Mouse (Mus musculus): Measurements from ENCODE around the gene Rab10.

Rab10 gene

DNA sequence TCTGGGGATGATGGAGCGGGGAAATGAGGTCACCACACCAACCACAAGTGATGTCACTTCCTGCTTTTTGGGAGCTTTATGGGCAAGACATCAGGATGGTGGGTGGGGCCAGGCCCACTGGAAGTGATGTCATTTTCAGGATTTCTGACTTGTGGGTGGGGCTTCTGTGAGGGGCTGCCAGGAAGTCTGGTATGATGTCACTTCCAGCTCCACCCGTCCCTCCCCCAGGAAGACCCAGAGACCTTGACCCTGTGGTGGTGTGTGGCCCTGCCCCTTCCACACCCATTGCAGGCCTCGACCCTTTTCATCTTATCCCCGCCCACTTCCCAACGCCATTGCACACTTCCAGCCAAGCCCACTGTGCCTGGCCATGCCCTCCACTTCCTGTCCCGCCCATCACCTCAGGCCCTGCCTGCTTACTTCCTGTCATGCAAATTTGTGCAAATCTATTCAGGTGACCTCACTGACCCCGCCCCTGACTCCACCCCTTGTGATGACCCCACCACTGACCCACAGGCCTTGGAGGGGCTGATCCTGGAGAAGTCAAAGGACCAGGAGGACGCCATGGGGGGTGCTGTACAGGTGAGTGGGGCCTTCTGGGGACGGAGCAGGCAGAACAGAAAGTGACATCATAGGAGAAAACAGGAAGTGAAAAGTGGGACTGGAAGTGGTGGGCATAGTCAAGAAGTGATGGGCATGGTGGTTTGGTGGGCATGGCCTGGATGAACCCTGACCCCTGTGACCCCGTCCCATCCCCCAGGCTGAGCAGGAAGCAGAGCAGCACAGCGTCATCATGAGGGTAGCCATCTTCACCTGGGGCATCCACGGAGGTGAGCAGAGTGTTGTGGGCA is 72.7 kb downstream of the Rab10 start:
- peak in 1 of 2 experiments; percentile 48 for DNase-seq (ENCODE audit: low spot score in 2 of 2)

DNA sequence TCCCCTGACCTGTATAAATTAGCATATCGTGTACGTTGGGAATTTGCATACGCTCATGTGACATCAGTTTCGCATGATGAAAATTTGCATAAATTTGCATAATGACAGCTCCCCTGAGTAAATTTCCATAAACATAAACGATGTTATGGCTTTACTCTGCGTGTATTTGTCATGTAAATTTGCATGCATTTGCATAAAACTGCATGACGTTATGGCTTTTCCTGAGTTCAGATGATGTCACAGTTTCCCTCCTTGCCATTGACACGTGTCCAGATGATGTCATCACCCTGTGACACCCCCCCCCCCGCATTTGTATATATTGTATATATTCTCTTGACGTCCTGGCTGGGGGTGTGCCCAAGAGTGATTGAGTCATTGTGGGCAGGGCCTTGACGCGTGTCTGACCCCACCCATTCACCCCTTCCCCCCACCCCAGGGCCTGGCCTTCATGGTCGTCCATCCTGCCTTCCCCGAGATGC is 73.6 kb downstream of the Rab10 start:
- peak in 1 of 2 experiments; percentile 23 for DNase-seq (ENCODE audit: low spot score in 2 of 2)

DNA sequence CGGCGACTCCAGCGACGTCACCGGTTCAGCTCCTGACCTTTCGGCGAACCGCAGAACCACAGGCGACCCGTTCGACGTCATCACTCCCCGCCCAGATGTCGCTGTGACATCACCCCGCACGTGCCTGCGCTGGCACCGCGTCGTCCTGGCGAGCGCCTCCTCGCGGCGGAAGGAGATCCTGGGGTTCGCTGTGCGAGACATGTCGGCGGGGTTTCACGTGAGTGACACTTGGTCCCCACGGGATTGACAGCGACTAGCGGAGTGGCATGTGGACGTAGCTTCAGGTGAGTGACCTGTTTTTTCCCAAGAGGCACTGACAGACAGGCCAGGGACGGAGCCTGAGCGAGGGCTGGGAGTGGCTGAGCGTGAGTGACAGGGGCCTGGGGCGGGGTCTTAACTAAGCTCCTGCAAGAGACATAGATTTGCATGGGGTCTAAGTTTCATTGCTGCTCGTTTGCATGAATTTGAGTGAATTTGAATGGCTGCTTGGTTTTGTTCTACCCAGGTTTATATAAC is 74.1 kb downstream of the Rab10 start:
- peak; percentile 95 to 96 for DNase-seq (ENCODE audit: low spot score in 2 of 2)

DNA sequence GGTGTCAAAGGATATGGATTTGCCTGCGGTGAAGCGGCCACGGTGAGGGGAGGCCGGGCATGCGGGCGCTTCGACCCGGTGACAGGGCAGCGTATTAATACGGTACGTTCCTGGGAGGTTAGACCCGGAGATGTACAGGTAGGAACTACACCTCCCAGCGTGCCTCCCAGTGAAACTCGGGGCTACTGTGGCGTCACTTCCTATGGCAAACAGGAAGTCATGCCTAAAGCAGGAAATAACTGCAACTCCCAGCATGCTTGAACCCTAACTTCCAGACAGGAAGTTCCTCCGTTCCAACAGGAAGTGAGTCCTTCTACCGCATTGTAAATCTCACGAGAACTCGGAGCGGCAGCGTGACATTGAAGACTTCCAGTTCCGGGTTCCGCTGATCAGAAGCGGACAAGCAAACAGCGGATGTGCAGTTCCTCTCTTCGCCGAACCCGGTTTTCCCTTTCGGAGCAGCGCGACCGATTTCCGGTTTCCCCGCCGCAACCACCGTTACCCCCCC is 74.6 kb downstream of the Rab10 start:
- peak; percentile 70 to 87 for DNase-seq (ENCODE audit: low spot score in 2 of 2)

DNA sequence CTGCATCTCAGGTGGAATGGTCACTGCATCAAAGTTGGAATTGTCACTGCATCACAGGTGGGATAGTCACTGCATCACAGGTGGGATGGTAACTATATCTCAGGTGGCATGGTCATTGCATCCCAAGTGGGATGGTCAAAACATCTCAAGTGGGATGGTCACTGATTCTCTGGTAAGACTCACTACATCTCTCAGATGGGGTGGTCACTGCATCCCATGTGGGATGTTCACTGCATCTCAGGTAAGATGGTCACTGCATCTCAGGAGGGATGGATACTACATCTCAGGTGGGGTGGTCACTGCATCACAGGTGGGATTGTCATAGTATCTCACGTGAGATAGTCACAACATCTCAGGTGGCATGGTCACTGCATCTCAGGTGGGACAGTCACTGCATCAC is 75.7 kb downstream of the Rab10 start:
- DNase-seq (ENCODE audit: low spot score in 2 of 2), result no peak

DNA sequence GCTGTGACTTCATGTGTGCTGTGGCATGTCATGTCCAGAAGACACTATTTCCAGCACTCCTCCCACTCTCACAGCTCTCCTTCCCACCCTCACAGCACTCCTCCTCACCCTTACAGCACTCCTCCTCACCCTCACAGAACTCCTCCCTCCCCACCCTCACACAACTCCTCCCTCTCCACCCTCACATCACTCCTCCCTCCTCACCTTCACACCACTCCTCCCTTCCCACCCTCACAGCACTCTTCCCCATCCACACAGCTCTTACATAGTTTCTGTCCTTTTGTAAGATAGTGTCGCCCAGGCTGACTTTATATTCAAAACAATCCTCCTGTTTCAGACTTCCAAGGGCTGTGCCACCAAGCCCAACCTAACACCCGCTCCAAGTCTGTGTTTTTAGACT is 86.4 kb downstream of the Rab10 start:
- DNase-seq (ENCODE audit: low spot score in 2 of 2), result no peak

DNA sequence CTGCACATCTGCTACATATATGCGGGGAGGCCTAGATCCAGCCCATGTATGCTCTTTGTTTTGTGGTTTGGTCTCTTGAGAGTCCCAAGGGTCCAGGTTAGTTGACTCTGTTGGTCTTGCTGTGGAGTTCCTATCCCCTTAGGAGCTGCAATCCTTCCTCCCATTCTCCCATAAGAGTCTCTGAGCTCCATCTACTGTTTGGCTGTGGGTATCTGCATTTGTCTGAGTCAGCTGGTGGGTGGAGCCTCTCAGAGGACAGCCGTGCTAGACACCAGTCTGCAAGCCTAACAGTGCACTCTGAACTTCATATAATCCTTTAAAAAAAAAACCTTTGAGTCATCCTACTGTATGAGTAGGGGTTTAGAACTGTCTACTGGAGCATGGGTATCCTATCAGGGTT is 99.6 kb downstream of the Rab10 start:
- no peak for DNase-seq (ENCODE audit: low spot score in 2 of 2)

DNA sequence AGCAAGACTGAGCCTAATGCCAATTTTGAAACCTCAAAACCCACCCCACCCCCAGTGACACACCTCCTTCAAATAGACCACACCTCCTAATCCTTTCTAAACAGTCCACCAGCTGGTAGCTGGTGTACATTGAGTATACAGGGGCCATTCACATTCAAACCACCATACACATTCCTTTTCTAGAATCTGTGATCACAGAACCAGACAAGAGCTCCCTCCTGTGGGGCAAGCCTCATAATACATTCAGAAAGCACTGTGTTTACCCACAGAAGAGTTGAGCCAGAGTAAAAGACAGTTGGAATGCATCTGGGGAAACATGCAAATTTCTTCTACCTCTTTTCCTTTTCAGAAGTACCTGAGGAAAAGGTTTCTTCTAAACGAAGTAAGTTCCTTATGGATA is 100.6 kb downstream of the Rab10 start:
- DNase-seq (ENCODE audit: low spot score in 2 of 2), result no peak
